16 mouse cellular contexts compared by ENCODE assay signal in the genomic region with DNA sequence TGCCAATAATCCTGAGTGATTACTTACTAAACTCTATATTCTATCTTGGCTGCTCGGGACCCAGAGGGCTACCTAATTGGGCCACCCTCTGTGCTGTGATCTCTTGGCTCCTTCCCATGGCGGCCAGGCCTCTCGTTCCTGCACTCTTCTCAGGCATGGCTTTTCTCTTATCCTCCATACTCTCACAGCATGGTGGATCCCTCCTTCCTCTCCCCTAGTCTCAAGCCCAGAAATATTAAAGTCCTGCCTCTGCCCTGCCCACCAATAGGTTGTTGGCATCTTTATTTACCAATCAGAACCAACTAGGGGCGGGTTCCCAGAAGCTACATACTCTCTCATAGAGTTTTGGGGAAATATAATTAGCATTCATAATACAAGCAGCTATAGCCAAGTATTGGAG.
"Had no signal": no experiment of that assay in that cellular context is flagged by ENCODE, and none has a peak within 500 bp of the region (broad histone marks: within the 10 kb centered on the region; RNA-seq: fewer than 3 reads in every experiment).

No protein-coding gene starts in this region.

- H3K9ac ChIP-seq: liver, embryonic 13.5 days had no signal

- H3K4me1 ChIP-seq: liver, embryonic 13.5 days had no signal

- H3K9me3 ChIP-seq: liver, embryonic 13.5 days had no signal

- H3K36me3 ChIP-seq: liver, embryonic 13.5 days had no signal

- DNase-seq: kidney, adult 9 months; kidney, postnatal 14 days; kidney, postnatal 4 days; layer of hippocampus, adult 9-11 months; liver, embryonic 13.5 days; lung, adult 2 months; lung, postnatal 14 days; lung, postnatal 4 days; midbrain, embryonic 14.5 days; right cerebral cortex, postnatal 4 days; thymus, adult 2 months; thymus, postnatal 14 days; thymus, postnatal 4 days had no signal

- H3K27me3 ChIP-seq: liver, embryonic 13.5 days had no signal

- H3K4me2 ChIP-seq: liver, embryonic 13.5 days; midbrain, embryonic 11.5 days had no signal

- H3K27ac ChIP-seq: left cerebral cortex, adult 2 months; liver, embryonic 13.5 days; stomach, postnatal 0 days had no signal

- H3K4me3 ChIP-seq: left cerebral cortex, adult 2 months; liver, embryonic 13.5 days had no signal
